Mouse (Mus musculus): ENCODE data around the gene Atxn2. TPM values are rescaled to one million over a fixed set of nuclear protein-coding genes. Genes with fewer than 3 reads are reported as not detected.

The Atxn2 gene
- total and polyA plus RNA-seq, 2 experiments from 2014 or later = 102 to 103 TPM

DNA sequence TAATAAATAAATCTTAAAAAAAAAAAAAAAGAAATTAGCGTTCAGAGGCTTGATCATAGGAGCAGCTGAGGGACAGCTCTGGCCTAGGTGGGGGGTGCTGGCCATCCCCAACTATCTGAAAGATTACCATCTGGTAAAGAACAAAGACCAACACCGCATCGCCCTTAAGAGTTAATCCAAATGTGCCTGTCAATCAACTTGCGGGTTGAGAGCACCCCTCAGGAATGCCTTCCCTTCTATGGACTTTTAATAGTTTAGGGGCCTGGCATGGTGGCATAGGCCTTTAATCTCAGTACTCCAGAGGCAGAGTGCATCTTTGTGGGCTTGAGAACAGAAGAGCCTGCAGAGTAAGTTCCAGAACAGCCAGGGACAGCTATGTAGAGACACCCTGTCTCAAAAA is 18.2 kb upstream of the Atxn2 start:
- H3K27me3 ChIP-seq (ENCODE audit: insufficient read depth, low read length) = no peaks in the 10 kb centered on the region
- no peak for ATAC-seq (ENCODE audit: low FRiP score)
- no peak for DNase-seq (ENCODE audit: low spot score)
- no peak overlapping the region for H3K9ac ChIP-seq (replicated peaks; ENCODE audit: low read length, poor library complexity, severe bottlenecking)
- TF ChIP-seq CTCF (IDR thresholded peaks at IDR 0.05) = no peak
- no peaks in the 10 kb centered on the region for H3K9me3 ChIP-seq (ENCODE audit: low read length)
- no peak overlapping the region for H3K27ac ChIP-seq (ENCODE audit: low read depth, low read length)
- H3K4me2 ChIP-seq (ENCODE audit: low read depth, low read length, poor library complexity, severe bottlenecking) = no peak overlapping the region
- no peaks in the 10 kb centered on the region for H3K4me1 ChIP-seq (ENCODE audit: insufficient read depth, low read length)
- H3K4me3 ChIP-seq (ENCODE audit: low read depth, low read length) = no peak overlapping the region
- WGBS = 74% methylated on average over 4 of the region's 4 CpGs
- H3K36me3 ChIP-seq (ENCODE audit: insufficient read depth, low read length) = no peaks in the 10 kb centered on the region

DNA sequence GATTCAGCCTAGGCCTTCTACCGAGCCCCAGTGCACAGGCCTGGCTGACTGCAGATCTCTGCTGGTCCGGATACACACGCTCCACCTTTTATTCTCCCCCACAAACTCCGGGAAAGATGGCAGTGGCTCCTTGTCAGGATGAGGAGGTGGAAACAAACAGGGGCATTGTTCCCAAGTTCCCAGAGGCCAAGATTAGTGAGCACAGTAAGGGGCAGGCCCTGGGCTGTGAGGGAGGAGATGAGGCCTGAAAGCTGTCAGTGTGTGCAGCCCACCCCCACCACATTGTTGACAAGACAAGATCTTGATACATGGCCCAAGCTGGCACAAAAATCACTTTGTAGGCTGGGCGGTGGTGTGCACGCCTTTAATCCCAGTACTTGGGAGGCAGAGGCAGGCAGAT is 14.4 kb upstream of the Atxn2 start:
- Histone ChIP-seq H3K36me3 (ENCODE audit: insufficient read depth, low read length) (no peaks in the 10 kb centered on the region), H3K4me2 (ENCODE audit: low read depth, low read length, poor library complexity, severe bottlenecking) (no peak overlapping the region), H3K4me1 (ENCODE audit: insufficient read depth, low read length) (no peaks in the 10 kb centered on the region), H3K4me3 (ENCODE audit: low read depth, low read length) (no peak overlapping the region), H3K9me3 (ENCODE audit: low read length) (no peaks in the 10 kb centered on the region), H3K9ac (replicated peaks; ENCODE audit: low read length, poor library complexity, severe bottlenecking) (no peak overlapping the region), H3K27me3 (ENCODE audit: insufficient read depth, low read length) (no peaks in the 10 kb centered on the region), H3K27ac (ENCODE audit: low read depth, low read length) (no peak overlapping the region)
- WGBS = 35% methylated on average over 6 of the region's 6 CpGs
- DNase-seq (ENCODE audit: low spot score) (no peak), ATAC-seq (ENCODE audit: low FRiP score) (no peak)
- TF ChIP-seq CTCF (IDR thresholded peaks at IDR 0.05) = no peak

DNA sequence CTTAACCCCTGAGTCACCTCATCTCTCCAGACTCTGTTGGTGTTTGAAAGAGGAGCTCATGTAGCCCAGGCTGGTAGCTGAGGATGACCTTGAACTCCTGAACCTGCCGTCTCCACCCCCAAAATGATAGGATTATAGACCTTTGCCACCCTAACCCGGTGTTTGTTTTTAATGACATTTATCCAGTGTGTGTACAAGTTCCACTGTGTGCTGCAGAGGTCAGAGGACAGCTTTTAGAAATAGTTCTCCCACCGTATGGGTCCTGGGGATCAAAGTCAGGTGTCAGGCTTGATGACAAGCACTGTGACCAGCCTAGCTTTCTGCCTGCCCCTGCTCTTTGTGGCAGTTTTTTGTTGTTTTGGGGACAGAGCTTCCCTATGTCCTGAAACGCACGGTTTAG is 11.2 kb upstream of the Atxn2 start:
- Histone ChIP-seq H3K27me3 (ENCODE audit: insufficient read depth, low read length) (no peaks in the 10 kb centered on the region), H3K4me3 (ENCODE audit: low read depth, low read length) (no peak overlapping the region), H3K27ac (ENCODE audit: low read depth, low read length) (no peak overlapping the region), H3K36me3 (ENCODE audit: insufficient read depth, low read length) (no peaks in the 10 kb centered on the region), H3K4me1 (ENCODE audit: insufficient read depth, low read length) (no peaks in the 10 kb centered on the region), H3K9ac (replicated peaks; ENCODE audit: low read length, poor library complexity, severe bottlenecking) (no peak overlapping the region), H3K4me2 (ENCODE audit: low read depth, low read length, poor library complexity, severe bottlenecking) (no peak overlapping the region), H3K9me3 (ENCODE audit: low read length) (no peaks in the 10 kb centered on the region)
- no peak for TF ChIP-seq CTCF (IDR thresholded peaks at IDR 0.05)
- ATAC-seq (ENCODE audit: low FRiP score) (no peak), DNase-seq (ENCODE audit: low spot score) (no peak)
- WGBS = 42% methylated on average over 5 of the region's 5 CpGs

DNA sequence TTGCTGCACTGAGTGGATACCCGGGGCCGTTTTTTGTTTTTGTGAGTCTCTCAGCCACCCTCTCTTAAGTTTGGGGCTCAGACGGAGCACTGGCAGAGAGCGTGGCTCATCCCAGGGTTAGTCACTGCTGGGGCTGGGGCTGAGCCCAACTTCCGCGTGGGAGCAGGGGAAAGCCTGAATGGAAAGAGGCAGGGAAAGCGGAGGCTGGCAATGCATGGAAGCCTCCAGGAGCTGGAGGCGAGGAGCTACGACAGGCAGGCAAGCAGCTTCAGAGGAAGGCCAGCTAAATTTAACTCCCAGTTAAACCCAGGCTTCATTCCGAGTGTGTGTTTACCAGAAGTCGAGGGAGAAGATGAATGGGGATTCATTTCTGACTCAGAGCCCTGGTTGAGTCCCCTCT is 10.6 kb upstream of the Atxn2 start:
- no peak for DNase-seq (ENCODE audit: low spot score)
- 31% methylated on average over 11 of the region's 11 CpGs for WGBS
- Histone ChIP-seq H3K4me1 (ENCODE audit: insufficient read depth, low read length) (no peaks in the 10 kb centered on the region), H3K9ac (replicated peaks; ENCODE audit: low read length, poor library complexity, severe bottlenecking) (no peak overlapping the region), H3K4me3 (ENCODE audit: low read depth, low read length) (no peak overlapping the region), H3K27me3 (ENCODE audit: insufficient read depth, low read length) (no peaks in the 10 kb centered on the region), H3K4me2 (ENCODE audit: low read depth, low read length, poor library complexity, severe bottlenecking) (no peak overlapping the region), H3K27ac (ENCODE audit: low read depth, low read length) (no peak overlapping the region), H3K36me3 (ENCODE audit: insufficient read depth, low read length) (no peaks in the 10 kb centered on the region), H3K9me3 (ENCODE audit: low read length) (no peaks in the 10 kb centered on the region)
- no peak for TF ChIP-seq CTCF (IDR thresholded peaks at IDR 0.05)
- ATAC-seq (ENCODE audit: low FRiP score) = no peak

DNA sequence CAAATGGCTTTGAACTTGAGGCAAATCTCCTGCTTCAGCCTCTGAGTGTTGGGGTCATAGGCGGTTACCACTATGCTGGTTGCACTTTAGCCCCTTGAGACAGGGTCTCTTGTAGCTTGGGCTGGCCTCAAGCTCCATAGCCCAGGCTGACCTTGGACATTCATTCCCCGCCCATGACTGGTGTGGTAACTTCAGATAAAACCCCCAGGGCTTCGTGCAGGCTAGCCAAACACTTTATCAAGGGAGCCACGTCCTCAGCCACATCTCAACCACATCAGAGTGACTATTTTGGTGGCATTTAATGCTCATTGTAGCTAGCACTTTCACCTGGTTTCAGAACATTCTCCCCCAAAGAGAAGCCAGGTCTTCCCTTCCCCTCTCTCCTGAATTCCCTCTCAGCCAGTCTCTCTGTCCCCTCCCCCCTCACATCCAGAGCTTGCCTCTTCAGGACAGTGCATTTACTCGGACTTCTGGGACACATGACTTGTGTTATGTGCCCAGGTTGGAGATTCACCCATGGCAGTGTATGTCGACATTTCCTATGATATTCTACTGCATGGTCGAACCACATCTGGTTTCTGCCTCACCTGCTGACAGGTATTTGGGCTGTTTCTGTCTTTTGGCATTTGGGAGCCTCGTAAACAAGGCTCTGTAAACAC is 9.9 kb upstream of the Atxn2 start:
- no peak overlapping the region for H3K9ac ChIP-seq (replicated peaks; ENCODE audit: low read length, poor library complexity, severe bottlenecking)
- no peak overlapping the region for H3K27ac ChIP-seq (ENCODE audit: low read depth, low read length)
- 61% methylated on average over 8 of the region's 8 CpGs for WGBS
- no peaks in the 10 kb centered on the region for H3K27me3 ChIP-seq (ENCODE audit: insufficient read depth, low read length)
- no peaks in the 10 kb centered on the region for H3K9me3 ChIP-seq (ENCODE audit: low read length)
- TF ChIP-seq CTCF (IDR thresholded peaks at IDR 0.05) = no peak
- DNase-seq (ENCODE audit: low spot score) = no peak
- no peak for ATAC-seq (ENCODE audit: low FRiP score)
- H3K4me3 ChIP-seq (ENCODE audit: low read depth, low read length) = no peak overlapping the region
- H3K4me1 ChIP-seq (ENCODE audit: insufficient read depth, low read length) = no peaks in the 10 kb centered on the region
- H3K4me2 ChIP-seq (ENCODE audit: low read depth, low read length, poor library complexity, severe bottlenecking) = no peak overlapping the region
- H3K36me3 ChIP-seq (ENCODE audit: insufficient read depth, low read length) = no peaks in the 10 kb centered on the region

DNA sequence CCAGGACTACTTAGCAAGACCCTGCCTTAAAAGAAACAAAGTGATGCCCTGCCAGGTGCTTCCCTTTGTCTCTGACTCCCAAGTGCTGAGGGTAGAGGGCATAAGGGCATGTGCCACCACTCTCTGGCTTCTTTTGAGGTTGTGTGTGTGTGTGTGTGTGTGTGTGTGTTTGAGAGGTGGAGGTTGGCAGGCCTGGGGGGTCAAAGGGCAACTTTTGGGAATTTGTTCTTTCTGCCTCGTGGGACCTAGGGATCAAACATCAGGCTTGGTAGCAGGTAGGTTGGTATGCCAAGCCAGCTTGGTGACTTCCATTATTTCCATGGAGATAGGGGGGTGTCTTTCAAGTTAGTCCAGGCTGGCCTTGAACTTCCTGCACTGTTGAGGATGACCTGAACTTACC is 7.8 kb upstream of the Atxn2 start:
- no peaks in the 10 kb centered on the region for H3K27me3 ChIP-seq (ENCODE audit: insufficient read depth, low read length)
- 61% methylated on average over 1 of the region's 1 CpGs for WGBS
- DNase-seq (ENCODE audit: low spot score) = no peak
- no peak overlapping the region for H3K4me2 ChIP-seq (ENCODE audit: low read depth, low read length, poor library complexity, severe bottlenecking)
- no peaks in the 10 kb centered on the region for H3K36me3 ChIP-seq (ENCODE audit: insufficient read depth, low read length)
- no peak overlapping the region for H3K27ac ChIP-seq (ENCODE audit: low read depth, low read length)
- no peaks in the 10 kb centered on the region for H3K9me3 ChIP-seq (ENCODE audit: low read length)
- H3K4me1 ChIP-seq (ENCODE audit: insufficient read depth, low read length) = no peaks in the 10 kb centered on the region
- no peak for ATAC-seq (ENCODE audit: low FRiP score)
- no peak overlapping the region for H3K9ac ChIP-seq (replicated peaks; ENCODE audit: low read length, poor library complexity, severe bottlenecking)
- H3K4me3 ChIP-seq (ENCODE audit: low read depth, low read length) = no peak overlapping the region
- no peak for TF ChIP-seq CTCF (IDR thresholded peaks at IDR 0.05)

Data from midbrain, postnatal 0 days (tissue).